Mouse (Mus musculus) layer of hippocampus, adult 9-11 months (tissue): ENCODE measurements at regions not wholly inside any gene's neighbourhood (a gene's known extent, or its start where the extent isn't known, plus 50 kb on each side); places are given as distances from the start of the nearest gene placed in this dataset.

ENCODE experiments used
- DNase-seq: peaks from one replicate; pipeline ENCODE4 v3.0.0; 2022

DNA sequence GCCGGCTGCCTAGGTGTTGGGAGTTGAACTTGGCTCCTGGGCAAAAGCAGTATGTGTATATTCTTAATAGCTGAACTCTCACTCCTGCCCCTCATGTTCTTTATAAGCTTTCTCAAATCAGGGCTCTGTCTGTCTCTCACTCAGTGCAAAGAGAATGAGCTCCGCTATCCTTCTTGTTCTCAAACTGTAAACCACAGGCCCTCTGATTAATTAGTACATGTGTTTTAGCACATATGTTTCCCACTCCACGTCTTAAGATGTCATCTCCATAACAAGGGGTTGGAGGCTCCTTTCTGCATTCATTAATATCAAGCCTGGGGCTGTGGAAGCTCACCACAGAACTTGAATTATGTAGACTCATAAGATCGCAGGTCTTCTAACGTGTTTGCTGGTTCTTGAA is 104.7 kb downstream of the Nsun3 start:
- no peak for DNase-seq

DNA sequence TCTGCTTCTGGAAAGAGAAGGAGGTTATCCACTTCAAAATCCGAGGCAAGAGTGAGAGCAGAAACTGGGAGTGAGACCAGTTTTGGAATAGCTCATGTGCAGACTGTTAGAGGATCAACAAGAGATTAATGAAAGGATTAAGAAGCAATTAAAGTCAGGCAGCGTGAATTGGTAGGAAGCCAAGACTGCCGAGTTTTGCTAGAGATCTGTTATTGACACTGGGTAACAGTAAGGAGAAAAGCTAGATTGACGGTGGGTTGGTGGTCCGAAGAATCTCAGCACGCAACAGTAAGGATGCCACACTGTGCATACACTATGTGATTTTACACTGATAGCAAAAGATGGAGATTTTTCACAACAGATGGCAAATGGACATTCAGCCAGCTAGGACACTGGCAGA is 109.8 kb downstream of the Nsun3 start:
- no peak for DNase-seq

DNA sequence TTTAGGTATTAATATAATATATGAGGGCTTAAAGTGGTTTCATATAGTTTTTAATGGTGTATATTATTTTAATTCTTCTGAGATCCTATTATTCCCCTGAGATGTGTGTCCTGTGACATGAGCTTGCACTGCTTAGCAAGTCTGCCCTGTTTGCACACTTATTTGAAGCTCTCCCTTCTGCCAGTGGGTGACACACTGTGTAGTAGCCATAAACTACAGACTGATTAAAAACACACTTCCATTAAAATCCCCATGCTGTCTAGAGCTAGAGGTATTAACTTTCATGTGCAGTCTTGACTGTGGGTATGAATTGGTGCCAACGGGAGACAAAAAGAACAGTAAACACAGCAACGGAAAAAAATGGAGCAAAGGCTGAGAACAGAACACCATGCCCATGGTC is 129.2 kb downstream of the Nsun3 start:
- DNase-seq: no peak

DNA sequence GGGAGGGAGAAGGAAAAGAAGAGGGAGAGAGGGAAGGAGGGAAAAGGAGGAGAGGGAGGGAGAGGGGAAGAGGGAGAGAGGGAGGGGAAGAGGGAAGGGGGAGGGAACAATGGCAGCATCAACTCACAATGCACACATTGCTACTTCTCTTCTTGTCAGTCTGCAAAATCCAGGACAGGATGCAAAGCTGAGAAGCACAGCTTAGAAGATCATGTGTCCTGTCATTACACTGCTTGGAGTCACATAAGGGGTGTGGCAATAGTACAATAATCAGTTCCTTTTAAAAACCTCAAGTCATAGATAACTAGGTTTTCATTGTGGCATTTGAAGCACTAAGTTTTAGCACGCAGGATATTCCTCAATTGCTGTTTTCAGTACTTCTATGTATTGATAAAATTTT is 132.2 kb downstream of the Nsun3 start:
- no peak for DNase-seq

DNA sequence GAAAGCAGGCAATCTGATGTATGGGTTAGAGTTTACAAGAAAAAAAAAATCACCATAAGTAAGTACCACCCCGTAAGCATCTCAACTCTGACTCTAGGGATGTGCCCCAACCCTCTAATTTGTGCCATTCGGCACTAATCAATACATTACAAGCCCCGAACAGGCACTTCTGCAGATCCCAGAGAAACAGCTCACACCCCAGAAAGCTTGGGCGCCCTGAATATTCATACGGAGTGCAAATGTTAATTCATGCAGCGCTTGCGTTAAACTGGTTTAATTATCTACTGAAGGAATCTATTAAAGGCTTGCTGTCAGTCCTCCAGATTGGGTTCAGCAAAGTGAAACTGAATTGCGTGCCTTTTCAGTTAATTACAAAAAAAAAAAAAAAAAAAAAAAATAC is 132.8 kb downstream of the Nsun3 start:
- DNase-seq: peak; percentile 30

DNA sequence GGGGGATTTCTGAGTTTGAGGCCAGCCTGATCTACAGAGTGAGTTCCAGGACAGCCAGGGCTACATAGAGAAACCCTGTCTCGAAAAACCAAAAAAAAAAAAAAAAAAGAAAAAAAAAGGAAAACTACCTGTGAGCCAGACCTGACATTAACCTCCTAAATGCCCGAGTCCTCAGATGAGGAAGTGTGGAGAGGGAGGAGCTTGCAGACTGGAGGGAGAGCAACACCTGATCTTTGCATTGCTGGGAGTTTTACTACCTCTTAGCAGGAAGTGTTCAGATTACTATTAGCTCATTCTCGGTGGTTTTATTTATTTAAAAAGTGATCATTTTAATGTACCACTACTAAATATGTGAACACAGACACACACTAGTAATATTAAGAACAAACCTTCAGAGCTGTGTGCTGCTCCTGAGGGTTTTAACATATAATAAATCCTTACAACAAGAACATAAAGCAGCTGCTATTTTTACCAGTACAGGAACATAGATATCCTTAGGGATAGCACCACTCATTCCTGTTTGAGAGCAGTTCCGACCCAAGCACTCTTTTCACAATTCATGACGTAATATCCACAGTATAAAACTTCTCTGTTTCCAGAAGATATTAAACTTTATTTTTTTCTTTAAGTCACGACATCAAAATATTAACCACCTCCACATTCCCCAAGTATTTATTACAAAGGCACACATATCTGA is 133.7 kb downstream of the Nsun3 start:
- DNase-seq: no peak

DNA sequence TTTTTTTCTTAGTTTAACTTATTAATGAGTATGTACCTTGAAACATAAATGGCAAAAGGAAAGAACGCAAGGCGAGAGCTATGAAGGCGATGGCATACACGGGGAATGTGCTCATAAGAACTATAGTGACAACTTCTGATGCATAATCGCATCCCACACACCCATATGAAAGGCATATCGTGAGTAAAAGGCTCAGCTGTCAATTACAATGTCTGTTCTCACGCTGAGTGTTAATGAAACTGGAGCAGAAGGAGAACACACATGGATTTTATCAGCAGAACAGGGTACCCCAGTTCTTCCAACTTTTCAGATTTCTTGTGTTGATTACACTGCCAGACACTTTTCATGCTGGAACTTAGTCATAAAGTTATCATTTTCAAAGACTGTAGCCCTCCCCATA is 135.8 kb downstream of the Nsun3 start:
- DNase-seq: peak; percentile 46

DNA sequence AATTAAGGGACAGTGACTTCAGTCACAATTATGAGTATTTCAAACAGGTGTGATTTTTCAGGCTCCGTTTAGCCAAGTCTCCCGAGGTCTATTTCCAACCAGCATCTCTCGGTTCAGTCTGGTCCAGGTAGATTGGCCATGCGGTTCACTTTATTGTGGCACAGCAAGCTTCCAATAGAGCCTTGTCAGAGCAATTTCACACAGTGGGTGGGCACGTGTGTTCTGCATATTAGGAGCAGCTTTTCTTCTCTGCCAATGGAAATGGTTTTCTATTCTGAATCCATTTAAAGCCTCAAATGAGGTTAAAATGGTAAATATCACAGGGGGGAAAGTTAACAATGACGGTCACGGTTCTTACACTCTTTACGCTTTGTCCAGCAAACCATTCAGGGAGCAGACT is 138.3 kb downstream of the Nsun3 start:
- no peak for DNase-seq

DNA sequence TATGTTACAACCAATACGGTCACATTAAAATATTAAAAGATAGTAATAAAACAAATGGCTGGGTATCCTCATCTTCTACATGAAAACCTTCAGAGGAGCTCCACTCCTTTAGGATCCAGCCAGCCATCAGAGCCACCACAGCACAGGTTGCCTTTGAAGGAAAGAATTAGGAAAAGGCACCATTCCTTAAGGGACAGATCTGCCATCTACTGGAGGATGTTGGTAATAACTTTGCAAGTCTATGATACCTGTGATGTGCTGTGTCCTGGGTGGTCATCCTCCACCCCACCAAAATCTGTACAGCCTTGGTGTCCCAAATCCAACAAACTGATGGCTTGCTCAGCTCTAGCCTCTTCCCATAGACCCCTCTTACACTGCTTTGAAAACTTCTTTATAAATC is 140.5 kb downstream of the Nsun3 start:
- no peak for DNase-seq

DNA sequence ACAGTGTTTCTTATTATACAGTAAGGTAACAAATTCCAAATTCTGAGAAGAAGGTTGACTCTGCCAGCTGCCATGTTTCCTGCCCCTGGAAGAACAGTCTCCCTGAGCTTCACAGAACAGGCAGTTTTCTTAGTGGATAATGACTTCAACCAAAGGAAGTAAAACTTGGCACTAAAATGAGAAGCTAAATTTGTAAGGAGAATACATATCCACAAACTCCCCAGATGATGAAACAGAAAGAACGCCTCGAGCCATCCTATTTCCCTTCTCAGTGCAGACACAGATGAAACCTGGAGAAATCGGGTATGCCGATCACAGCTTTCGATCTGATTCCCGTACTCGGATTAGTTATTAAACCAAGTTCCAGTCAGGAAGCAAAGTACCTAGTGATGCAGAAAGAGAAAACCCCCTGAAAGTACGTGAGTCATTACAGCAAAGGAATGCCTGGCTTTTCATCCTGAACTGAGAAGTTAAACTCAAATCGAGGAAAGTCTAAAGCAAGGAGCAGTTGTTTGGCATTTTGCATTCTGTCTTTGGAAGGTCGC is 143.7 kb downstream of the Nsun3 start:
- DNase-seq: no peak

DNA sequence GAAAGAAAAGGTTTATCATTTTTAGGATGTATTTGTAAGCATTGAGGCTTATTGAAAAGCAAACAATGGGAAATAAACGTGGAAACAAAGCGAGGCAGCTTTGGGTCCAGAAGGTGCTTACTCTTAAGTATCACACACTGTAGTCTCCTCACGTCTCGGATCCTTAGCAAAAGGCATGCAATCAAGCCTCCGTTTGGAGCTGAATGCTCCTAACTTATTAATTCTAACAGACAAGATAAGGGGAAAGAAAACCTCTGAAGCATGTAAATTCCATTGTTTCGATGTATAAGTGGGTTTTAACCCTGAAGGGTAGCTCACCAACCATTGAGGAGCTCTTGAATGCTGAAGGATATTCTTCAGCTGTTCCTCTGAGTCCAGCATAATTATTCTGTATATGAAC is 162.7 kb downstream of the Nsun3 start:
- no peak for DNase-seq

DNA sequence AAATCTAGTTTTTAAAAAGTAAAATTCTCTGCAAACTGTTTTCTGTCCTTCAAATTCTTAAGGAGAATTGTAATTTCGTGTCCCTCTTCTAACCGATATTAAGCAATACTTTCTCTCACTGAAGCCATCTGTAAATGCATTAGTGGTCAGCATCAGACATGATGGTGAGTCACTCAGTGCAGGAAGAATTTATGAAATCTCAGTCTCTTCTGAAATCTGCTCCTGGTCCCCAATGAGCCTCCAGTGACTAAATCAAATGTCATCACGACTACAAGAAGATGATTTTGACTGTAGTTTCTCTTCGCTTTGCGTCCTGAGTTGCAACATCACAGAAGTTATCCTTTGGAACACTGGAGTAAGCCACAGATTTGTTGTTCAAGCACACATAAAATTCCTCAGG is 175.7 kb downstream of the Nsun3 start:
- DNase-seq: no peak

DNA sequence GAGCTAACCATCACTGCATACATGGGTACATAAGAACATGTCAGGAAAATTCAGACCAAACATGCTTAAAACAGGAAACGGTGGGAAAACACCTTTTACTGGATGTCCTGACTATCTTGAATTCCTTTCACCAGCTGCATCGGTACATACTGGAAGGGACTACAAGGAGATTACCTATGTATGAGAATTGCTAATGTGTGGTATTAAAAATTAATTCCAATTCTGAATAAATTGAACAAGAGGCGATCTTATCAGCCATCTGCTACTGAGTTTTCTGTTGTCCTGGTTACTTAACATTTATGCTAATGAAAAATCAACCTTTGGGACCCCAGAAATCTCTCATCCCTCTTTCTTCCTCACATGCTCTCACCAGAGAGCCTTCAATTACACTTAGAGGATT is 178.0 kb downstream of the Nsun3 start:
- DNase-seq: no peak

DNA sequence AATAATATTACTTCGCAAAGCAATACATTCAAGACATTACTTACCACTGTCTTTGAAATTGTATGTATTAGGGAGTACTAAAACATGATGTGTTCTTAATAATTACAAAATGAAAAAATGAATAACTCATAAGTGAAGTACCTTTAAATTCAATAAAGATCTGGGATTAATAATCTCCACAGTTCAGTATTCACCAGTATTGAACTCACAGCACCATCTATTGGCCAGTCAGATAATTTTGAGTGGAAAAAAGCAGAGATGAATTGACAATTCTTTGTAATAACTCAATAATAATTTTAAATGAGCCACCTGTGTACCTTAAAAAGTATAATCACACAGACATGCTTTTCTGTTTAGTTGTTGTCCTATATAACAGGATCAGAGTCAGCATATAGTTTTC is 180.7 kb downstream of the Nsun3 start:
- no peak for DNase-seq

DNA sequence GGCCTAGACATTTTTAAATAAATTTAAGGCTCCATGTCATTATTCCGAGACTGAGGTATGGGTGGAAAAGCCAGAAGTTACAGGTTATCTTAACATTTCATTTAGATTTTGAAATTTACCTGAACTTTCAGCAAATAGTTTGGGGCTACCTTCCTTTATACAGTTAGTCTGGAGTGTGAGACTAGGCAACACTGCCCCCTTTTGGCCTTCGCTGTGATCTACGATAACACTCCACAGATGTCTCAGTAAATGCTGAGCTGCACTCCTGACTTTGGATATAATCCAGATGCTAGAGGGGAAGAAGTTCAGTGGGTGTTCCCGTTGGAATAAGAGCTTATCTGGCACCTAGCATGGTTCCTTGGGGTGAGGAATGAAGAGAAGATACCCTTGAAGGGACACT is 224.6 kb downstream of the Nsun3 start:
- no peak for DNase-seq

DNA sequence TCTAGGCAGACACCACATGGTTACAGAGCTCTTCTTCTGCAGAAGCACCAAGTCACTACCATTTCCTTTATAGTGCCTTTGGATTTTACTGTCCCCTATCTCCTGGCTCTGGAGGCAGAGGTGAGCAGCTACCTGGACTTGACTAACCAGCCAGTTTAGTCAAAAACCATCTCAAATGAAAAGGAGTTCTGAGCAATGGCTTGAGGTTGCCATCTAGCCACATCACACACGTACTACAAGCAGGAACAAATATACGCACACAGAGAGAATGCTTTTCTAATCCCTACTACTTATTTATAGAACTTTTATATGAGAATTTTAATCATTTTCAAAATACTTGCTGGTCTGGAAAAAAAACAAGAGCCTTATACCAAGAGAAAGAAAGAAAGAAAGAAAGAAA is 243.5 kb downstream of the Nsun3 start:
- DNase-seq: no peak

DNA sequence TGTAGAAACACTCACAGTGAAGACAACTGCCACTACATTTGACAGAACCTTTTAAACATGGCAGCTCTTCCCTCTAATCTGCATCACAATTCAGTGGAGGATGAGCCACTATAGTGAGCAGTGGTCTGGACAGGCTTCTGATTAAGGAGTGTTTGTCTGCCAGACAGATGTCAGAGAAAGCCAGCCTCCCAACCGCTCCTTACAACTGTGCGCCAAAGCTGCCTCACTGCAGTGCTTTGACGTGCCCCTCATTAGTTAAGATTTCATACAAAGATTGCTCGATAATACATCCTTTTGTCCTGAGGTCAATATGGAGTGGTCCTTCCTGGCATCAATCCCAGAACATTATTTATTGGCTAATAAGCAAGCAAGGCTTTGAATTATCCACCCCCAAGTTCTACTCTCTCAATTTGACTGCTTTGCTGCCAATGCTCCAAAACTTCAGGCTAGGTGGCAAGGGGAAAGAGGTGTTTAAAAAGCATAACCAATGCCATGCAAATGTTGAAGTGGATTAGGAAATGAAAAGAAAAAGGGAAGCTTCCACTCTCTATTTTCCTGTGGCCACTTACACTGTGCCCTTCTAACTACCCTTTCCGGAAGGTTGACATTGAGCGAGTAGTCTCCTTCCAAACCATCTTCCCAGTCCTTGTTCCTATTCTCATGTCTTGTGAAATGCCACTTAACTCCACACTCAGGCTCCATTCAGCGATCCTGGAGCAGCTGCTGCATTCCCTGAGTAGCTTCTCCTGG is 248.7 kb downstream of the Nsun3 start:
- DNase-seq: no peak

DNA sequence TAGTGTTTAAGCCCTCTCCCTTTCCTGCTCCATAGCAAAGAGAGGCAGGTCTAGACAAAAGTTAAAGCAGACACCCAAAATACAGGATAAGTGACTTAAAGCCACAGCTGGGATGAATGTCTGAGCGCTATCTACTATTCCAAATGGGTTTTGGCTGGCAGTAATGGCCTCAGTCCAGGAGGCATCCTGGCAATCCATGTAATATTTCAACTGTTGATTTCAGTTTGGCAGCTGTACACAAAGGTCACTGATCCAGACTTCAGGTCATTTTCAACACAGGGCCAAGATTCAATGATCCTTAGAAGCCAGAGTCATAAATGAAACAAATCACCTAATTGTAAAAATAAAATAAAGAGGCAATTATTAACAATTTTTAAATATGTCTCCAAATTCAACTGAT is 277.3 kb downstream of the Nsun3 start:
- no peak for DNase-seq

DNA sequence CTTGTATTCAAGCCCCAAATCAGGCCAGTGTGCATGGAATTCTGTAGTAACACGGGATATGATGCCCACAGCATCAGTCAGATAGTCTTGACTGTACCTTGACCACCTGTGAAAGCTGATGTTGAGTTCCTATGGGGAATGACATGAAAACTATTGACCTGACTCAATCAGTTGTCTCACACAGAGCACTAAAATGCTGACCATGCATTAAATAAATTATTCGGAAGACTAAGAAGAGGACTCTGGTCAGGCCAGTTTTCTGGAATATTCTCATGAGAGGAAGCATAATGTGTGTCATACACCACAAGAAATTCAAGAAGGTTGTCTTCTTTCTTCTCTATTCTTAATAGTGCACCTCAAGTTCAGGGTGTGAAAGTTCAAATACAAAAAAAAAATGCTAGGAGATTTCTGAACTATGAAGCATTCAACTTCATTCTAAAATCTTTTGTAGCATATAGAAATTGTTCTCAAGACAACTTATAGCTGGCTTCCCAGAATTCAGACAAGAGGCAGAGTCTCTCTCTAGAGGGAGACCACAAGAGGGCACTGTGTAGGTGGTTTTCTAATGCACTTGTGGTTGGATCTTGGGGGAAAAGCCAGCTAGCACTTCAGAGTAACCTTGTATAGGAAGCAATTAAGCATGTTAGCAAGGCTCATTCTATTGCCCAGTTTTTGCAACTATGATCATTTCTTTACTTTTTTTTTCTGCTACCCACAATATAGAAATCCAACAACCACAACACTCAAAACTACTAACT is 279.7 kb downstream of the Nsun3 start:
- DNase-seq: peak; percentile 10

DNA sequence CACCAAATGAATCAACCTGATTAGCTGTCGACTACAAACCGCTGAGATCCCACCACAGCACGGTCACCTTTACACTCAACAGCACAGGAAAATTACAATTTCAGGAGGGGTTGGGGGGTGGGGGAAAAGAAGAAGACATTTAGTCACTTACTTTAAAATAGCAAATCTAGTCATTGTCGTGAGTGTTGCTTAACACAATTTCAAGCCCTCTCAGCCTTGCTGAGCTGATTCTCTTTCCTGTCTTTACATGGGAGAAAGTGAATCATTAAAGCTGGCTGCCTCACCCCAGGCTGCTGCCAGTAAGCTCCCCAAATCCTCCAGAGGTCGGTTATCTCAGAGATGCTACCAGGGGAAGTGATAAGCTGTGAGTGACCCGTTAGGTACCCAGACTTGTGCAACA is 285.7 kb downstream of the Nsun3 start:
- DNase-seq: no peak

DNA sequence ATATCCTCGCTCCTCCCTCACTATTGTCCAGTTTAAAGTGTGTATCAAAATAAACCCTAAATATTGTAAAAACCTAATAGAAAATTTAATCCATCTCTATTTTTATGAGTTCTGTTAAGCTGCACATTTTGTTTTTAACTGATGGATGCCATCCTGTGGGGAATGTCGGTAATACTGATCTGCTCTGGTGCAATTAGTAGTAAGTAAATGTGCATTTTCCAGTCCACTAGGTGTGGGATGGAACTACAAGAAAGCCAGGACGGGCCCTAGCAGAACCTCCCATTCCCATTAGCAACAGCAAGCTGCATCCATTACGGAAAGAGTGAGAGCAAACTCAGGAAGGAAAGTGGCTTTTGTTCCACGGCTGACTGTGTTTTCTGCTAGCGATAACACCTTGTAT is 286.3 kb downstream of the Nsun3 start:
- peak; percentile 48 for DNase-seq

DNA sequence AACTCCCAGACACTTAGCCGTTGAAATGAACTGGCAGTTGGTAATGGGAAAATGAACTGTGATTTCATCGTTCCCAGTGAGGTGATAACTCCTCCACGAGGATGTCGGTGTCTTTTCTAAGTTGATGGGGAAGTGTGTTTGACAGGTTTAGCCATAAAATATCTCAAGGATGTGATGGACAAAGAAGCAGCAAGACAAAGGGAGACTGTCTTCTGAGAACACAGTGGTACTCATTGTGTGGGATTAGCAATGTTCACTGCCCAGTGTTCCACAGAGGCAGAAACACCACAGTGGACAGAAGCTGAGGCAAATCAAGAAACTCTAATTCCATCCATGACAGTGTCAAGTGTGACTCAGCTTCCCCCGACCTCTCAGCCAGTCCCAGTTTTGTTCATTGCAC is 287.9 kb downstream of the Nsun3 start:
- DNase-seq: no peak

DNA sequence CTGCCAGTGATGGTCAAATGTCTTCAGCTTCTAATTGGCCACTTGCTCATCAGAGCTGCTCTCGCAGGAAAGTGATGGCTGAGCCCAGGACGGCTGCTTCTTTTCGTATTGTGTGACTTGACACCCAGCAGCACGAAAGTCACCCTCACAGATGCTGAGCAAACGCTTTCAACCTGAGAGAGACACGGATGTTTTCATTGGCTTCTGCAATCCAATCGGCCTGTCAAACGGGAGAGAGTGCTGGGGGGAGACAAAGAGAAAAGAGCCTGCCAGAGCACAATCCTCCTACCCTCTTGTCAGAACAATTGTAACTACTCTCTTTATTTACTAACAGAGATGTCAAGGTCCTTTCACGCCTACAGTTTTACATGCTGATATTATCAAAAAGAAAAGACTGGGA is 289.9 kb downstream of the Nsun3 start:
- no peak for DNase-seq

DNA sequence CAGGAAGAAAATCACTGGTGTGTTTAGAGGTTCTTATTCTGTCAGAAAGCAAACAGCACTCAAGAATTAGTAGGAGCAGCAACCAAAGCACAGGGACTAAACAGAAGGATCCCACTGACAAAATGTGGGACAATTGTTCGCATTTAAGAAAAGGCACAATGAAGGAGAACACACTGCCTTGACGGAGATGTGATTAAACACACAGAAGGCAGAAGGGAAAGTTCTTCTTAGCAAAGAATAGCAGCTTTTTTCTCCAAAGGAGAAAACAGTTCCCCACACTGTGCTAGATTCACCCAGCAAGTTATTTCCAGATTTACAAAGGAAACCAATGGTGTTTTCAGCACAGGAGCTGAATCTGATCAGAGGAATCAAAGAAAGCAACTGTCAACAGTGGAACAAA is 316.5 kb downstream of the Nsun3 start:
- no peak for DNase-seq
